Mouse (Mus musculus): ENCODE measurements around the gene Ddit4.

Gene Ddit4

DNA sequence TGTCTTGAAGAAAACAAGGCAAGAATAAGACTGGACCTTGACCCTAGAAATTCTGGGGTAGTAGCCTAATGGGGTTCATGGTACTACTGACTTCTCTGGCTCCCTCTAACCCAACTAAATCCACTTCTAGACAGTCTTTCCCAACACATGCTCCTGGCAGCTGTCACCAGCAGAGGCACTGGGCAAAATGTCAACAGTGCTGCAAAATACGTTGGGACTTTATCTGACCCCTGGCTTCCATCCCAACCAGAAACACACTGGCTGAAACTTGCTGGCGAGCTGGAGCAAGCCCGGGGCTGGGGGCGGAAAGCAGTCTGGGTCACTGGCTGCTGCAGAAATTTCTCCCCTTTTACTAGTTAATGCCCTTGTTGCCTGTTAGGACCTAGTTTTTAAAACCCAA lies 35.5 kb downstream of the Ddit4 start:
- no peak for DNase-seq

DNA sequence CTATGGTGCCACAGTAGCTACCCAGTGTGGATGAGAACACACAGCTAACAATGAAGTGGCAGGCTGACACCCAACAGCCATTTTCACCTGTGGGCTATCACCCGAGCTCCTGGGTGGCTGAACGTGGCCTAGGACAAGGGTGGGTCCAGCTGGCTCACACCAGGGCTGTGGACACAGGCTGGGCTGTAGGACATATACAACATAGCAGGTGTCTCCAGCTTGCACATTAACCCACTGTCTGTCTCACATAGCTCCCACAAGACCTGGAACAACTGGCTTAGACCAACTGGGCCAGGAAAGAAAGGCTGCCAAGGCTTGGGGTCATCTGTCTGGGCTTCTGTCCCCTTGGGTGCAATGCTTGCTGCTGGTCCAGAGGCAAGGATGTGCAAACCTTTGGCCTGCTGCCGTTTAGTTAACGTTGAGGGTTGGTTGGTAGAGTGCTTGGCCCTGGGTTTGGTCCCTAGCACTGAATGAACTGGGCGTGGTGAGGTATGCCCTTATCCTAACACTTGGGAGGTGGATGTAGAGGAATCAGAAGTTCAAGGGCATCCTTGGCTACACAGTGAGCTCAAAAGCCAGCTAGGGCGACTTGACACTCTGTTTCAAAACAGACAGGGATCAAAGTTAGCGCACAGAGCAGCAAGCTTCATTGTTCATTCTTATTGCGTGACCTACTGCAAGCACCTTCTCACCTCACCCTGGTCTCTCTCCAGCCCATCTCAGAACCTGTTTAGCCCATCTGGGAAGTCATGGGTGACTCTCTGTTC lies 36.3 kb downstream of the Ddit4 start:
- DNase-seq, result no peak

DNA sequence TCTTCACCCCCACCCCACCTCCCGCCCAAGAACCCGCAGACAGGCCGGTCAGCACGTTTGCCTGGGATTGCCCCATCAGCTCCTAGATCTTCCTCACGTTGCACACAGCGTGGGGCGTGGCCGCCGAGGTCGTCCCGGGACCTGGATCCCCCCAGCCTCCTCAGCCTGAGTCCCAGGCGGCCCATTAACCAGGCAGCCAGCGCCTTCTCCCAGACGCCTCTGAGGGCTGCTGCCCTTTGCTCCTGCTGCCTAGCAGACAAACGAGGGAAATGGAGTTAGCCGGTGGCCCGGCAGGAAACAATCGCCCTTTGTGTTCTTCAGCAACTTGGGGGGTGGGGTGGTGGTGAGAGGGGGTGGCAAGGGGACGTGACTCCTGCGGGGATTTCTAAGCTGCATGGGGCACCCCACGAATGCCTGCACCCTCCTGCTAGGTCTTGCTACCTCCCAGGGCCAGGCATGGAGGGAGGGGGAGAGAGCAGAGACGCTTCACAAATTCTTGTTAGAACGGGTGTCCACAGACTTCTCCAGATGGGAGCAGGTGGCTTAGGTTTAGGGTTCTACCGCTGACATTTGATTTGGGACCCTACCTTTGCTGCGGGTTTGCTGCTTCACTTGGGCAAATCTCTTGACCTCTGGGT lies 40.0 kb downstream of the Ddit4 start:
- no peak for DNase-seq

DNA sequence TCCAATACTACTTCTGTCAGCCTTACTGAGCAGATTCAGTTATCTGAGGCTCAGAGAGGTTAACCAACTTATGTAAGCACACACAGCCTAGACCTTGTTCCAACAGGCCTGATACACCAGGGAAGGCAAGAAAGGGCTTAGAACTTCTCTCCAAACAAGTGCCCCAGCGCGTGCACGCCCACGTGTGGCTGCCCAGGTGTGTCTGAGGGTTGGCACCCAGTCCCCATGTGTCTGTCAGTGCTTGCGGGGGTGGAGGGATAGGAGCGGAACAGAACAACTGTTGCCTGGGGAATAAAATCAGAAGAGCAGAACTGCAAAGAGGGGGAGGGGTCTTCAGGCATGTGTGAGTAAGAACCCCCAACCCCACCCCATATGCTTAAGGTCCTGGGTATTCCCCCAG lies 40.5 kb downstream of the Ddit4 start:
- DNase-seq, result no peak

DNA sequence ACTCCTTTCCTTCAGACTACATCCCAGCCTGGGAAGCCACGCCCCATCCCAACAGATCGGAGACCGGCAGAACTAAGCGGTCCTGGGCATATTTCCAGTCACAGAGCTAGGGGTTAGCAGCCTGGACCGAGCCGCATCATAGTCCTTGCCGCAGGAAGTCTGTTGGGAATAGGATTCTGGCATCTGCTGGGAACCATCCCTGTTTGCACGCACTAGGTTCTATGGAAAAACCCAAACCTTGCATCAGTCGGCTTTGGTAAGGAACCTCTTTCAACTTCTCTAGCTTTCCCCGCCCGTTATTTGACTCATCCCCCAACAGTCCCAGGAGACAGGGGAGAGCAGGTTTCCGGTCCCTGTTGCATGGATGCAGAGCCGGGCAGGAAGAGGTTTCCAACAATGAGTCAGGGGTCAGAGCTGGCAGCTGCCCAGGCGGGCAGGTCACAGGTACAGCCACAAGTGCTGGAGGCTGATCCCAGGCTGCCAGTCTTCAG lies 42.2 kb downstream of the Ddit4 start:
- DNase-seq, result no peak

DNA sequence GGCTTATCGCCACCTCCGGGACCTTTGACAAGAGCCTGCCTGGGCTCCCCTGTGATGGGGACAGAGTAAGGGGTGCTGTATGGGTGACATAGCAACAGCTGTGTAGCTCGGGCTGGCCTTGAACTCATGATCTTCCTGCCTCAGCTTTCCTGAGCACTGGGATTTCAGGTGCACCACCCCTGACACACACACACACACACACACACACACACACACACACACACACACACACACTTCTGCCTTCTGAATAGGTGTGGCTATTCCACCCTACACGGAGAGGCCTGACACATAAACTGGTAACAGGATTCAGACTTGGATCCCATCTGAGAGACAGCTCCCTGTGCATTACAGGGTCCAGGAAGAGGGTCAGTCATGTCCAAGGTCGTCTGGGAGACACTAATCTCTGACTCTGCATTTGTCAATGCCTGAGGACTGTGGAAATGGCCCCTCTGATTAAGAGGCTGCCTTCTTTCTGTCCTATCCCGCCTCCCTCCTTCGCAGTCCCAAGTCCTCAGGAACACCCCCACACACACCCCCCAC lies 42.8 kb downstream of the Ddit4 start:
- no peak for DNase-seq

DNA sequence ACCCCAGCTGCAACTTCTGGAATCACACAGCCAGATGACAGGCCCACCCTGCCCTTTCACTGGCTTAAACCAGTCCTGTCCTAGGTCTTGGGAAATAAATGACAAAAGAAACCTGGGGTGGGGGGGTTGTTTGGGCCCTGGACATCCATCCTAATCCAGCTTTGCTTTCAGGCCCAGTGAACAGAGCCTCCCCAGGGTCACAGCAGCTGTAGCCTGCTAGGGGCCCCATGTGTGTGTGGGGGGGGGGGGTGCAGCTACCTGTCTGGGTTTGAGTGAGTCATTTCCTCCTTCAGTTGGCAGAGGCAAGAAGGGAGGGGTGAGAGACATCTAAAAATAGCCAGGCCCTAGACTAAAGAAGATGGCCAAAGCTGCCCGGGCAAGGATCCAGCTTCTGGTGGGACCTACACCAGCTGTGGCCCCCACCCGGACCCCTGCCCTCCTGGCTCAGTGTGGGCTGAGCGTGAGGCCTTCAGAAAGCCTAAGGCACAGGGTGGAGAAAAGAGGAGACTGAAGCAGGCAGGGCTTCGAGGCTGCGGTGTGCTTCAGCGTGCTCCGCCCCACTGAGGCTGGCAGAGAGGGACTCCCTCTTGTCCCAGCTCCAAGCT lies 43.8 kb downstream of the Ddit4 start:
- no peak for DNase-seq

DNA sequence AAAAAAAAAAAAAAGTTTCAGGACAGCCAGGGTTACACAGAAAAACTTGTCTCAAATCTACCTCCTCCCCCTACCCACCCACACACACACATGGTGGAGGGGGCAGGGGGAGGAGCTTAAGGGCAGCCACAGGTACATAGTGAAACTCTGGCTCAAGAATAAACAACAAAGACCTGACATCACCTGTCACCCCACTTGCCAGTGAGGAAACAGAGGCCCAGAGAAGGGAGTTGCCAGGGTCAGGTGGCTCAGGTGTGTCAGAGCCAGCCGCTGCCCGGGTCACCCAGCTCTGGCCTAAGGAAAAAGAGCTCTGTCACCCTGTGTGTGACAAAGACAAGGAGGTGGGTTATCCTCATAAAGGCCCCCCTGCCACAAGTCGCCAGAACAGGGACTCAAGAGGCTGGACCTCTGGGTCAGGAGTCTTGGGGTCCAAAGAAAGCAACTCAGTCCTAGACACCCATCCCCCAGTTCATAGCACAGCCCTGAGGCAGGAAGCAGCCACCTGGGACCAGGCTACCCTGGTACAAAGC lies 44.5 kb downstream of the Ddit4 start:
- no peak for DNase-seq

DNA sequence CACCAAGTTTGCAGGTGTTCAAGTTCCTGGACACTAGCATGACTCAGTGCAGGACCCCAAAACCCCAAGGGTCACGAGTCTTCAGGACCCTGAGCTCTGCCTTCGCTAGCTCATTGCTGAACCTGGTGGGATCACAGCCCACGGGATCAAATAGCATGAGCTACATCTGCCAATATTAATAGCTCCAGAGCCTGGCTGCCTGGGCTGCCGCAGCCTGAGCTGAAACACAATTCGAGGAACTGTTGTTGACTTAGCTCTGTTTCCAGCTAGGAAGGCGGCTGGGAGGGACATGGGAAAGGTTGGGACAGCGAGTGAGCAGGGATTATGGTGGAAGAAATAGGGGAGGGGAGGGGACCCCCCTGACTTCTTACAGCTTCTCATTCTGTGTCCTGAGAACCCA lies 48.5 kb downstream of the Ddit4 start:
- DNase-seq, result no peak

DNA sequence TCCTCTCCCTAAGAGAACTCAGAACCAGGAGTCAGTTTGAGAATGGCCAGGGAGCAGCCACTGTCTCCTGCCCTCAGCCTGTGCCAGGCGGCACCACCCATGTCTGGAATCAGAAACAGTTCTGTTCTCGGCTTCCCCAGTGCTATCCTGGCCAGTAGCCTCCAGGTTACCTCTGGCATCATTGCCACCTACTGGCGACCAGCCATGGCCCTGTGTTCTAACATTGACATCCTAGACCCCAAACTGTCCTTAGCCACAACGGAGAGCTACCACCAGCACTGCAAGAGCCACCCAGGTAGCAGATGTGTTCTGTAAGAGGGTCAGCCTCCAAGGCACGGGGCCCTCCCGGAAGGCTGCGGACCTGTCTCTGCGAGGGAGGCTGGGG lies 49.0 kb downstream of the Ddit4 start:
- no peak for DNase-seq

DNA sequence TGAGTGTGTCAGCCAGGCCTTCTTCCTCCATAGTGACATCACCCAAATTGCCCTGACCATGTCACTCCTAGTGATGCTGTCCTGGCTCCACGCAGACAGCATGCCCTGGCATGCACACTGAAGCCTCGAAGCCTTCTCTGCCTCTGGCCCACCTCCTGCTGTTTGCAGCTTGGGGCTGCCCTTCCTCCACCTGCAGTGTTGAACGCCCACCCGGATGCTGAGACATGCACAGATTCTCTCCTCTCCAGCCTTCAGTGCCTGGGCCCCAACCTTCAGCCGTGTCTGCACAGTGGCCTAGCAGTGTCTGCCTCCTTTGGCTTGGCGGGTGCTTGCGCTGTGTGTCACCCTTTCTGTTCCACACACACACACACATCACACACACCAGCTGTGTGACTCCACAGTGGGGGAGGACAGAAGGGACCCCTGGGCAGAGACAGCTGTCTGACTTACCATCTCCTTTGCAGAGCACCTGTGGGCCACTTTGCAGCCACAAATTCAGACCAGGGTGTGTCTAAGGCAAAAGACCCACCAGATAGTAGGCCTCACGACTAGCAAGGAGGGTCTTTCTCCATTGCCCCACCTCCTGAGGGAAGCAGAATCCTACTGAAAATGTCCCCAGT lies 49.5 kb downstream of the Ddit4 start:
- DNase-seq, result no peak

DNA sequence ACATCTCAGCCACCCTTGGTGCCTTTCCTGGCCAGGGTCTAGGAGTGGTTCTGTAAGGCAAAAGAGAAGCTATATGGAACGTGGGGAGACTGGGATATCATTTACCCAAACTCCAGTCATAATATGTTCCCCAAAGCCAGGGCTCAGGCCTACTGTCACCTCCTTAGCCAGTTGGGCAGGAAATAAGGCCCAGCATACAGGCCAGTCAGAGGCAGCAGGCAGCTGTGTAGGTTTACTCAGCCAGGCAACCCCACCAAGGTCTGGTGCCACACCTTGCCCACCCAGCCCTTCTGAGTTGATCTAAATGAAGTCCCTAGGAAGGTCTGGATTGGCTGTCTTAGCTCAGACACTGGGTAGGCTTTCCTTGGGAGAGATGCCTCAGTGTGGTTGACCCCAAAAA lies 50.2 kb downstream of the Ddit4 start:
- no peak for DNase-seq

DNA sequence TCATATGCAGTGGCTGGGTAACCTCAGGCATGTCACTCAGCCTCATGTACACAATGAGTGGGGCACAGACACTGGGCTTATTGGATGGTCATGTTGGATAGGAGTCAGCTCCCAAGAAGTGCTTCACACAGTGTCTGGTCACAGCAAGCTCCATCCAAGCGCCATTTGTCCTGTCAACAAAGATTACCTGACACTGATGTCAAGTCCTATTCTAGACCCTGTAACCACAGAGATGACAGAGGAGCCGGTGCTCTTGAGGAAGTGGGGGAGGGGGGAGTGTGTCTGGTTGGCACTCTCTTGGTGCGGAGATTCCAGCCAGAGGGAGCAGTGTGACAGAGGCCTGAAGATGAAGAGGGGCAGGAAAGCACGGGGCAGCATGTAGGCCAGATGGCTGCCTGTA lies 50.7 kb downstream of the Ddit4 start:
- DNase-seq, result no peak

DNA sequence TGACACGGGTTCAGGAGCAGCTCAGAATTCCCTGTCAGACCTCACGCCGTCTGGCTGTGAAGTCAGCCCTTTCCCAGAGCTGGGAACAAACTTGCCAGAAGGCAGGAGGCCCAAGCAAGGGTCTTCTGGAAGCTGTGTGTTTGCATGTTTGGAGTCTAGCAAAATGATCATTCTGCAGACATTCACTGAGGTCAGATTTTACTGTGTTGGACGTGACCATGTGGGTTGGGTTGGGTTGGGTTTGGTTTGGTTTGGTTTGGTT lies 51.5 kb downstream of the Ddit4 start:
- DNase-seq, result no peak

Data from cerebellum, adult 11 months (tissue).